Mouse (Mus musculus) C2C12 (cell line): ENCODE results near the gene Cdkn2b.

Experiments
- CTCF ChIP-seq: IDR thresholded peaks from one replicate; pipeline ENCODE4 v1.5.1; 2011; ENCODE audit not compliant: control insufficient read depth, insufficient read depth, insufficient read length
- MYOD1 ChIP-seq: IDR thresholded peaks from one replicate; pipeline ENCODE4 v1.6.1; 2011; ENCODE audit warnings: low read depth; ENCODE audit not compliant: control insufficient read depth, insufficient read length
- USF1 ChIP-seq: IDR thresholded peaks from one replicate; pipeline ENCODE4 v1.6.1; 2011; ENCODE audit warnings: low read depth, mild to moderate bottlenecking, control low read depth, moderate library complexity

GRCm38 (mm10) chr4:89294486-89295440 is 16.1 kb downstream of the Cdkn2b start, which contains the start of gene Cdkn2a:
- TF ChIP-seq CTCF (no peak), MYOD1 (no peak), USF1 (no peak)
